Mouse (Mus musculus) adrenal gland, adult 8-10 months (tissue): ENCODE data around the gene Nphs1. TPM values are rescaled to one million over a fixed set of nuclear protein-coding genes. Genes with fewer than 3 reads are reported as not detected.
"Not testable (repeated sequence)": the region's sequence is repeated elsewhere in the genome, so short reads cannot be mapped to it uniquely, and the experiment has no call there.

Experiments used
- DNase-seq: peaks from one replicate; pipeline ENCODE4 v3.0.0; 2022
- total RNA-seq, 4 experiments: library from RNA; stranded (reverse); gene quantifications; 2 replicates each; pipeline ENCODE4 v1.2.4; 2022

Nphs1 gene
- total RNA-seq, 4 experiments from 2014 or later = not detected

DNA sequence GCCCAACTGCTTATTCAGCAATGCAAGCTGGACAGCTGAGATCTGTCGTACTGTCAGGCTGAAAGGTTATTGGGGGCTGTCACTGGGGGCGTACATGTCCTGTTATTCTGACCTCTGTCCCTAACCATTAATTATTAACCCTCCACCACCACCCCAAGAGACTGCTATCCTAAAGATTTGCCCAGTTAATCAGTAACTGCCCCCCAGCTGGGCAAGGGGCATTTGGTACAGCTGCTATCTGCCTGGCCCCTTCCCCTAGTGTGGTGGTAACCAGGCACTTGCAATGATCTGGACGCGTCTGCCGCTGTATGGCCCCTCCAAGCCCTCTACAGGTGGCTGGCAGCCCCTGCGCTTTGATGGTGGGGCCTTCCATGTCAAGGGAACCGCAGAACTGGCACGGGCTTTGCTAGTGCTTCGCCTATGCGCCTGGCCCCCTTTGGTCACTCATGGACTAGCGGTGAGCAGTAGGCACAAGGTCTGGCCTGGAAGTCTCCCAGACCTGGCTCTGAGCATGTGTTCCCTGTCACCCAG lies 35.4 kb downstream of the Nphs1 start, which contains the start of gene Prodh2:
Prodh2 (plus strand) TSS at position 222 of the 531 bp plus-strand sequence.
- no peak for DNase-seq

- DNase-seq = not testable (repeated sequence)
Measured at GRCm38 (mm10) chr7:30495506-30496042, 37.5 kb downstream of the Nphs1 start.

DNA sequence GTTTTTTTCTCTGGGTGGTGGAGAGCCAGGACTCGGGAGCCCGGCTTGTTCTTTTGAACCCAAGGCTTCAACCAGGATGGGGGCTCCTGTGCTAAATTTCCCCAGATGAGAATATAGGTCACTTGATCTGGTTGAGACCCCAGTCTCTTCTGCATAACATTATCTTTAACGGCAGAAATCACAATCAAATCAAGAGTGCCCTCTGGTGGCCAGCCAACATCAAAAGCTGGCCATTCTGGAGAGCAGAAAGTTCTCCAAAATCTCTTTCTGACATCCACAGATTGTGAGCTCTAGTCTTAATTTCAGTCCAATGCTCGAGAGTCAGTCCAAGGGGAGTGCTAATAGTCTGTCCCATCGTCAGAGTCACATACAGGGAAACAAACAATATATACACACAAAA lies 43.0 kb downstream of the Nphs1 start:
- DNase-seq = not testable (repeated sequence)

DNA sequence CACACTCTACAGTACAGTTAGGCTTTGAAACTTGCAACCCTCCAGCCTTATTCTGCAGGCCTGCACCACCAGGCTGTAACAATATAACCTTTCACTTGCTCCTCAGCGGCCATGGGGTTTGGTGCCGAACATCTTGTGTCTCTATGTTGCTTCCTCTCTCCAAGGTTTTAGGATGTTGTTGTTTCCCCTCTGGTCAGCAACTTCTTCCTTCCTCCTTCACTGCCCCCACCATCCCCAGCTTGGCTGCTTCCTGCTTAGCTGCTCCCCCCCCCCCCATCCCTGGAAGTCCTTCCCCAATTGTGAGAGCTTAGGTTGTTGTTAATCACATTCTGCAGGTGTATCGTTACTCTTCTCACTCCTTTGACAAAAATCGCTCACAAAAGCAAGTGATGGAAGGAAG lies 49.9 kb downstream of the Nphs1 start:
- DNase-seq = no peak

DNA sequence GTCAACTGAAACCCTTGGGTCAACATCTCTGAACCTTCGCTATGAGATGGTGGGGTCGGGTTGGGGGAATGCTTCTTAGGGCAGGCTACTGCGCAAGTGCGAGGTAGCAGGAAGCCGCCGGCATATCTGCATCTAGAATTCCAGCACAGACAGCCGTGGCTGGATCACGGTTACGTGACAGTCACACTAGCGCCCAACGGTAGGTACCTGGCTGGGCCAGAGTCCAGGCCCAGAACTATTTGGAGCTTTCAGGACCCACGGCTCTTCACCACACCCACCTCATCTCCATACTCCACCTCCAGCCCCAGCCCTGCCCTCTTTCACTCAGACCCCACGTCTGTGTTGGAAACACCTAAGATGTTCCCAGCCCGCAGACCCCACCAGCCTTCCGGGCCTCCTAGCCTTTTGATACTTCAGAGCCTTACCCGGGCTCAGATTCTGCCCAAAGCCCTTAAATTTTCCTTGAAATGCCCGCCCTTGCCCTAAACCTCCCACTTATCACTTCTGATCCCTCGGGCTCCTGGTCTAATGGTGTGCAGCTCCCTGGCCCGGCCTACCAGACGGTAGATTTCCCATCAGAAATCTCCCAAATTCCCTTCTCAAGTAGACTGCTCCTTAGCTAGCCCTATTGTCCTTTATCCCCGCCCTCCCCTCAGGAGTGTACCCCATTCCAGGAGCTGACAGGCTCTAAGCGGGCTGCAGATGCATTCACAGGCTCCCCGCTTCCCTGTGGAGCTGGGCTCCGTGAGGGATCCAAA lies 57.1 kb downstream of the Nphs1 start:
- no peak for DNase-seq

- DNase-seq = no peak
Measured at GRCm38 (mm10) chr7:30518325-30518724, 60.2 kb downstream of the Nphs1 start.

- DNase-seq = no peak
Measured at GRCm38 (mm10) chr7:30520396-30520795, 62.3 kb downstream of the Nphs1 start.

DNA sequence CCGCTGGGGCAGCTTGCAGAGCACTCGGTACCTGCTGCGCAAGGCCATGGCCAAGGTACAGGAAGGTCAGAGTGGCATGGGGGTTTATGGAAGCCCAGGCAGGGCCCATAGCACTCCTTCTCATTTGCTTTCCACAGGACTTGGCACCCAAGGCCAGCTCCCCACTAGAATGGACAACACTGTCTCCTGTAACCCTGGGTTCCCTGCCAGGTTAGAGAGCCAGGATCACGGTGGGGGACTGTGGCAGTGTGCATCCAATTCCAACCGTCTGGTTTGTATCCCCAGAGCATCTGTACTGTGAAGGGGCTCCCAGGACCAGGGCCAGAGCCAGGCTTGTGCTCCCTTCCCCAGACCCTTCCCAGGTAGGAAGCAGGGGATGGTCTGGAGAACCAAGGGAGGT lies 62.7 kb downstream of the Nphs1 start:
- no peak for DNase-seq

DNA sequence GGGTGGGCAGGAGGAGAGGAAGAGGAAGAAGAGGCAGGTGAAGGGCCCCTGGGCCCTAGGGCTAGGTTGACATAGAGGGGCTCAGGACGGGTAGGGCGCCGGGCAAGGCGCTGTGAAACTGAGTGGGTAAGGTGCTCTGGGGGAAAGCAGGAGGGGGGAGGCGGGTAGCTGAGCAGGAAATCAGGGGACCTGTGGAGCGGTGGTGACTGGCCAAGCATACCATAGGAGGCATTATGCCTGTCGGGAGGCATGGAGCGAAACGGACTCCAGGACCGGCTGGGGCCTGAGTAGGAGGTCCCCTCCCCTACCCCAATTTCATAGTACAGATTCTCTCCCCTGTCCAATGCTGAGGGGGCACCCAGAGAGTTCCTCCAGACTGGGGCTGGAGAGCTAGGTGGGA lies 64.8 kb downstream of the Nphs1 start:
- no peak for DNase-seq

GRCm38 (mm10) chr7:30524487-30524886 lies 66.4 kb downstream of the Nphs1 start:
- no peak for DNase-seq

GRCm38 (mm10) chr7:30525954-30526353 lies 67.8 kb downstream of the Nphs1 start:
- no peak for DNase-seq

DNA sequence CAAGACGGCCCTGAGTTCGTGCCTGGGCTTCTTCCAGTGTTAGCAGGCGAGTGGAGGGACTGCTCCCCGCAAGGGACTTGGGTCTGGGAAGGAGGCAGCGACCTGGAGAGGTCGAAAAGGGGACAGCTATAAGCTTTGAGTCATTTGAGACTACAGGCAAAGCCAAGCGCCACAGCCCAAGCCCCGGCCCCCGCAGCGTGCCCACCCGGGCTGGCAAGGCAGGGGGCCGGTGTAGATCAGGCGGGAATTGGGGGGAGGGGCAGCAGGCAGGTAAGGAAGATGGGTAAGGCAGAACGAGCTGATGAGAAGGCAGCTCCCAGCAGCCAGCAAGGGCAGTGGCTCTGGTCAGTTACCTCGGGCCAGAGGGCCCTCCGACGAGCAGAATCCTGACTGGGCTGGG lies 68.3 kb downstream of the Nphs1 start:
- DNase-seq = no peak

DNA sequence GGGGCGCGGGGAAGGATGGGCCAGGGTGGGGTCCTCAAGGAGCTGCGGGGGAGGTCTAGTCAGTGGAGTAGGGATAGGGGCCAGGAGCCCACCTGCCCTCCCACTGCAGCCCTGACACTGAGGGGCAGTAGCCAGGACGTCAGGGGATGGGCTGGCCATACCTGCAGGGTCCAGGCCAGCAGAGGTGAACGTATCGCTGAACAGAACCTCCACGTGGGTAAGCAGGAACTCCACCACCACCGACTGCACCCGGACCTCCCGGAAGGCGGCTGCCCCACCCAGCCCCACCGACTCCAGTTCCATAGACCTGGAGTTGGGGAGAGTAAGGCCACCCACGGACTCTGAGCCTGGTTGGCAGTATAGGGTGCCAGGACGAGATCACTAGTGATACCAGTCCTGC lies 68.9 kb downstream of the Nphs1 start:
- DNase-seq = no peak

DNA sequence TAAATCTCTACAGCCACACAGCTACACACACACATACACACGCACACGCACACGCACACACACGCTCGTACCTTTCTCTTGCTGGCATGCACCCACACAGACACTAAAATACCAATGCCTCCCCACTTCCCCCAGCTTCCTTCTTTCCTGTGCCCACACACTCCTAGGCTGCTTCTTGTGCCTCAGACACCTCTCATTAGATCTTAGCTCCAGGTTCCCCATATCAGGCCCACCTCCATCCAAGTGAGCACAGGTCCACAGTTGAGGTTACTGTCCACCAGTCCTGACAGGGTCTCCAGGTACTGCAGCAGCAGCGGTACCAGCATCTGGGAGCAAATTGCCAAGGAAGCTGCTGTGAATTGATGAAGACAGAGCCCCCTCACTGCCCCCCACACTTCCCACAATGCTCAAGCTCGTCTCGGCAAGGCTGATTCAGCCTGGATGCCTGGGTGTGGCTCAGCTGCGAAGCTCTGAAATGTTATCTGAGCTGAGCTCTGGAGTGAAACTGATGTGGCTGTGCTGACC lies 73.2 kb downstream of the Nphs1 start:
- no peak for DNase-seq

DNA sequence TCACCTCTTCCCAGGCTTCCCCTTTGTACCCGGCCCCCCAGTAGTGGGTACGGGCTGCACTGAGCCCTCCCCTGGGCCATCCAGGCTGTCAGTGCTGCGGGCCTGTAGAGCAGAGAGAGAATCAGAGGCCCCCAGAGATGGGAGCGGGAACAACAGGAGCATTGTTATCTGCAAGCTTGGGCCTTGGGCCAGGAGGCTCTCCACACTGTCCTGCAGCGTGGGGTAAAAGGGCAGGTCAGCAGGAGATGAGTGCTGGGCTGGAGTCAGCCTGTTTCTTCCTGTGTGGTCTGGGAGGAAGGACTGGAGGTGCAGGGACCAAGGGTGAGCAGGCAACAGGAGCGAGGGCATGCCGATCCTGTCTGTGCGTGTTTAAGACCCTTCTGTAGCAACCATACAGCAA lies 74.8 kb downstream of the Nphs1 start:
- DNase-seq = no peak

DNA sequence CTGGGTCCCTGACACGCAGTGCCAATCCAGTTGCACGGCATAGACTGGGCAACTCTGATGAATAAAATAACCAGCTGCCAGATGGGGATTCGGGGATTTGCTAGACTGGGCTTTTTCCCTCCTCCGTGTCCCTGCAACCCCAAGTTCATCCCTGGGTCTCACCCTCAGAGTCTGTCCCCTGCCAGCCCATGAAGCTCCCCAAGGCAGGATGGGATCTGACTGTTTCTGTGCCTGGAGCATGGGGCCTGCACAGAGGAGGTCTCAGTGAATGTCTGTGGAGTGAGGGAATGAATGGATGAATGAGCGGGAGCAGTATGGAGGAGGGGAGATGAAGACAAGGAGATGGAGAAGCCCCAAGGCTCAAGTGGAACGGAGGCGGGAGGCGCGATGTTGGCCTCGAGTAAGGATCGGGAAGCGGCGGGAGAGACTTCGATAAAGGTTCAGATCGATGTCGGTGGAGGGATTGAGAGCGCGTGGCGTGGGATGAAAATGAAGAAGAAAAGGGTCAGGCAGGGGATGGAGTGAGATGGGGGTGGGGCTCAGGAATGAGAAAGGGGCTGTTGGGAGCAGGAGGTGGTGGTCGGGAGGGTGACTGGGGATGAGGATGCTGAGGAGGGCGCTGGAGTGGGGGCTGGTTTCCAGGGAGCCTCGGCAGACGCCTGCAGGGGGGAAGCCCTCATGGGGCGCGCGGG lies 76.0 kb downstream of the Nphs1 start:
- peak; percentile 14 for DNase-seq

- DNase-seq = peak; percentile 94
Measured at GRCm38 (mm10) chr7:30534633-30535577, 76.8 kb downstream of the Nphs1 start, which contains the start of gene Arhgap33. TSS of gene Arhgap33 (minus strand) at chr7:30535060.
